Mouse (Mus musculus) splenic B cell, adult 2 months (primary cell): ENCODE measurements around the gene B3gnt5.
"Not testable (repeated sequence)": the region's sequence is repeated elsewhere in the genome, so short reads cannot be mapped to it uniquely, and the experiment has no call there.

ENCODE experiments used
- DNase-seq: peaks from one replicate; pipeline ENCODE4 v3.0.0-alpha.2; 2011; ENCODE audit warnings: low read depth, low spot score
- H3K27me3 ChIP-seq: 2 replicates; pipeline ENCODE4 v1.6.1; 2012; ENCODE audit warnings: mild to moderate bottlenecking, low read length, moderate library complexity, mixed read lengths; ENCODE audit not compliant: control insufficient read depth, poor library complexity, insufficient read depth, severe bottlenecking
- H3K36me3 ChIP-seq: 2 replicates; pipeline ENCODE4 v1.6.1; 2012; ENCODE audit warnings: mild to moderate bottlenecking, low read length, moderate library complexity, mixed read lengths; ENCODE audit not compliant: control insufficient read depth, poor library complexity, insufficient read depth, severe bottlenecking

The B3gnt5 gene

DNA sequence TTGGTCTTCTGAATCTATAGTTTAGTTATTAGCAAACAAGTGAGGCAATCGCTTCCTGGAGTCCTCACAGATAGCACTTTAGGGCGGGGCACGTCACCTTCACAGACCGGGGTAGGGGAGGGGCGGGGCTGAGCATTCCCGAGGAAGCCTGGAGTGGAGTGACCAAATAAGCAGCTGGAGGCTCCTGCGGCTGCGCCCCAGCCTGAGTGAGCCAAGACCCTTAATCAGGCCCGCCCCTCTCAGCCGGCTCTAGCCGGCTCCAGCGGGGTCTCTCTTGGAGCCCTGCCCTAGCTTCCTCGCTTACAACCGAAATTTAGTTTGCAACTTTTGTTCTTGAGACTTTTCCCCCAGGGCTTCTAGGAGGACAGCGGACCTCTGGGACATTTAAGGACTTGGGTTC is at the start of gene B3gnt5:
TSS of gene B3gnt5 (plus strand) at position 135 of the 400 bp plus-strand sequence.
- DNase-seq, result peak; percentile 62
- Histone ChIP-seq H3K36me3 (peaks cover 7% of the 10 kb centered on the region; the same call in 1 of the 2 replicates), H3K27me3 (no peaks in the 10 kb centered on the region)

DNA sequence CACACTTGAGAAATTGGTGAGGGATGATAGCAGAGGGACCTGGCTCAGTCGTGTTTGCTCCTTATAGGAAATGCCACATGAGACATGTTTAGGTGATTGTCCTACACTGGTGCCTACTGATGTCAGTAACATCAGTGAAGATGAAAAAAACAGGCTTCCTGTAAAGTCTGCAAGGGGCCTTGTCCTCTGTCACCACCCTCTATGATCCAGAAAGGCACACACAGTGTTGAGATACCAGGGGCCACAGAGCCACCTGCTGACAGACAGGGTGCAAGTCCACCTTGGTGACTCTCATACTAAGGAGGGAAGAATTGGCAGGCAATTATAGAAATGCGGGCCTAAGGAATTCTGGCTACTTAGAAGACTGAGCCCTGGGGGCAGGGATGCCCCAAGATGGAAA is 39.0 kb upstream of the B3gnt5 start:
- no peaks in the 10 kb centered on the region for H3K27me3 ChIP-seq
- no peaks in the 10 kb centered on the region for H3K36me3 ChIP-seq
- peak; percentile 14 for DNase-seq

DNA sequence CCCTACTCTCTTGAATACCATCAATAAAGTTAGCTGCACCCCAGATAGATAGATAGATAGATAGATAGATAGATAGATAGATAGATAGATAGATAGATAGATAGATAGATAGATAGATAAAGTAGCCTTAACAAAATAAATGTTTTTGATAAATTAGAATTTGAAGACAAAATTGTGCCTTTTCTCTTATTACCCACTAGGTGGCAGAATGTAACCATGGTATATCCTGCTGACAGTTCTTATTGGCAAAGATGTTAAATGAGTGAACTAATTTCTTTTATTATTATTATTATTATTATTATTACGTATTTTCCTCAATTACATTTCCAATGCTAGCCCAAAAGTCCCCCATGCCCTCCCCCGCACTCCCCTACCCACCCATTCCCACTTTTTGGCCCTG is 35.9 kb upstream of the B3gnt5 start:
- DNase-seq, result peak; percentile 63
- not testable (repeated sequence) for H3K27me3 ChIP-seq, H3K36me3 ChIP-seq

DNA sequence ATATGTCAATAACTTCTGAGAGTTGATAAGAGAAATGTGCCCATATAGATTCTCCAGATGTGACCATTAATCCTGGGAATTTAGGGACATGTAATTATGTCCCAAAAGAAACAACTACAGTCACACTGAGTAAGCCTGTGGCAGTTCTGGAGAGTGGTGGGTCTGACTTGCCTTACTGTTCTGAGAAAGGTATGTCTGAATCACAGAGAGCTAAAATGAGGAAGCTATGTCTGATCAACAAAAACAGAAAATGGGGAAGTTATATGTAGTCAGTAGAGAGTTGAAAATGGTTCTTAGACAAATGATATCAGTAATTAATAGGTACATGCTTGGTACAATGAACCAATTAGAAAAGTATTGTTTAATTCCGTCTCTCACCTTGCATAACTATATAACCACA is 27.1 kb upstream of the B3gnt5 start:
- peak; percentile 69 for DNase-seq
- Histone ChIP-seq H3K27me3 (no peaks in the 10 kb centered on the region), H3K36me3 (no peaks in the 10 kb centered on the region)

DNA sequence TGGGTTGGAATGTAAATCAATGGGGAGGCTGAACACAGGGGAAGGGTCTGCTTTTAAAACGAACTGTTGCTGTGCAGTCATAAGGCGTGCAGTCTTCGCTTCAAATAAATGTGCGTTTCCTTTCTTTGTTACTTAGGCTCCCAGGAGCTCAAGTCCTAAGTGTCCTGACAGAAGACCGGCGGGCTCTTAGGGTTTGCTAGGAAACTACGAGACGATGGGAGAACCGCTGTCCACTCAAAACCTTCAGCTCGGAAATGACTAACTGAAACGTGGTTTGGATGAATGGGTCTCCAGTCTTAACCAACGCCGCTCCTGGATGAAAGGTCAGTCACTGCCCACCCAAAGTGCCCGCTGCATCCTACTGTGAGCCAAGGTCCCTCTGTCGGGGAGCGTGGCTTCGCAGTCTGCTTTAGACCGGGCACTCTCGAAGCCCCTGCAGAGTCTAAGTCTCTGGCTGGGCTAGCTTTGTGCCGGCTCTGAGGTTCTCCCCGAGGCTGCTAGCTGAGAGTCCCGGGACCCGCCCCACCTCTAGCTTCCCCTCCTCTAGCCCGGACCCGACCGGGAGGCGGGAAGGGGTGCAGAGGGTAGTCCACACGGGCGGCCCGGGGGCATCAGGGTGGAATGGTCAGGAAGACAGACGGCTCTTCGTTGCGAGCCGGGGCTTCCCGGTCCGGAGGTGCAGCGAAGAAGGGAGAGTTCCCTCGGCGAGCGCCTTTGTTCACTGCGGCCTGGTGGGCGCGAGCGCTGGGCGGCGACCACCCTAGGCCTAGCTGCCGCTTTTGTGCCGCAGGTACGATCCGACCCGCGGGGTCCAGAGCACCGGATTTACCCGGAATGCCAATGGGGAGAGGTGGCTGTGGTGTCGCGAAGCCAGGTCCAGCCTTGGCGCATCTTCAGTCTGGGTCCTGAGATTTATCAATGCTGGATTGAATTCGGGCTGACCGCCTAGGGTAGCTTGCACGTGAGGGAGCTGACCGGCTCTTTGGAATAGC is 793 bp downstream of the B3gnt5 start:
- H3K36me3 ChIP-seq, result peaks cover 13% of the 10 kb centered on the region; the same call in 1 of the 2 replicates
- no peaks in the 10 kb centered on the region for H3K27me3 ChIP-seq
- DNase-seq, result peak; percentile 44

DNA sequence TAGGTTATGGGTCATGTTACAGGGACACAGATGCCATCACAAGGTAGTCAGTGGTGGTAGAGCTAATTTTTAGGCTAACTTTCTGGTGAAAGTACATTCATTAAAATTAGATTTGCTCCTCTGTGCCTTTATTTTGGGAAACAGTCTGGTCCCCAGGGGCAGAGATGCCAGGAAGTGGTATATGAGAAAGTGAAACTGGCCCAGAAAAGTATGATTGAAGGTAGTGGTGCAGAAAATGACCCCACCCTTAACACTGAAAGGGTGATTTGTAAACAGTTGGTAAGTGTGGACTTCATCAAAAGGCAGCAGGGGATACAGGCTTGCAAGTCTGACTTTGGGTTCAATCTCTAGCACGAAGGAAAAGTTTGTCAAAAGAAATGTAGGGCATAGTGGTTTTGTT is 1.7 kb downstream of the B3gnt5 start:
- peaks cover 20% of the 10 kb centered on the region for H3K36me3 ChIP-seq
- H3K27me3 ChIP-seq, result no peaks in the 10 kb centered on the region
- DNase-seq, result peak; percentile 88

DNA sequence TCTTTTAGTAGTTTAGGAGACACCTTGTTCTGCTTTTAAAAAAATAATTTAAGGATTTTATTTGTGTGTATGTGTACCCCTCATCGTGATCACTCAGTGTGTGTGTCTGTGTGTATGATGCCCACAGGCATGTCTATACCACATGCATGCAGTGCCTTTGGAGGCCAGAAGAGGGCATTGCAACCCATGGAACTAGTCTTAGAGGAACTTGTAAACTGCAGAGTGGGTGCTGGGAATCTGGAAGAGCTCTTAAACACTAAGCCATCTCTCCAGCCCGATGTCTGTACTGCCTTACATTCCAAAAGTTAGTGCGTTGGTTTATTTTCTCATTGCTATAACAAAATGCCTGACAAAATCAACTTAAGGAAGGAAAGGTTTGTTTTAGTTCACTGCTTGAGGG is 6.1 kb downstream of the B3gnt5 start:
- Histone ChIP-seq H3K27me3 (no peaks in the 10 kb centered on the region), H3K36me3 (peaks cover 32% of the 10 kb centered on the region)
- peak; percentile 47 for DNase-seq

DNA sequence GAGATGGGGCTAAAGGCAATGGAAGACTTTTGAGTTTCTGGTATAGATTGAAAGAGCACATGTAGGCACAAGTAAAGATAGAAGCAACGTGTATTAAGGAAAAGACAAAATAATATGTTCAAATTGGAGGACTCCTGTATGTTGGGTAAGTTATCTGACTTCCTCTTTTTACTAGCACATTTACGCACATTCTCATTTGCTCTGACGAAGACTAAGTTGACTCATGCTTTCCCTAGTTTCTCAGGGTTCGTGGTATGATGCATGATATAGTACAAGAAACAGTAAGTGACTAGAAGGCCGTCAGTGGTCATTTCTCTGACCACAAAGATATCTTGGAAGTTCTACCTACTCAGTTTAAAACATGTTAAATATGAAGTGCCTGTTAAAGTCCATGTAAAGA is 8.0 kb downstream of the B3gnt5 start:
- DNase-seq, result peak; percentile 80
- H3K27me3 ChIP-seq, result no peaks in the 10 kb centered on the region
- peaks cover 32% of the 10 kb centered on the region for H3K36me3 ChIP-seq

DNA sequence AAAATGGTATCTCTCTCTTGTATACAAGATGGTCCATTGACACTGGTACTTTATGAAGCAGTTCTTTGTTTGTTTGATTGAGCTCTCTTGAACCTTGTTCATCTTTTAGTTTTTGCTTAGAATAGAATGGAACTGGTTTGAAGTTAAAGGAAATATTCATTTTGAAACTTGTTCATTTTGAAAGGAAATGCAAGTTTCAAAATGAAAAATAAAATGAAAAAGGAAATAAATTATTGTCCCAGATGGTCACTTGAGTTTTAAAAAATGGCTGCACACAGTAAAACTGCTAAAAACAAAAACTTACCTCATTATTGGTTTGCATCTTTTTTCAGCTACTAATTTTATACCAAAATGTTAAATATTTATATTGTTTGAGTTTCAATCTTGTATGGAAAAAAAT is 12.0 kb downstream of the B3gnt5 start:
- no peaks in the 10 kb centered on the region for H3K27me3 ChIP-seq
- H3K36me3 ChIP-seq, result peaks cover 14% of the 10 kb centered on the region
- DNase-seq, result no peak

DNA sequence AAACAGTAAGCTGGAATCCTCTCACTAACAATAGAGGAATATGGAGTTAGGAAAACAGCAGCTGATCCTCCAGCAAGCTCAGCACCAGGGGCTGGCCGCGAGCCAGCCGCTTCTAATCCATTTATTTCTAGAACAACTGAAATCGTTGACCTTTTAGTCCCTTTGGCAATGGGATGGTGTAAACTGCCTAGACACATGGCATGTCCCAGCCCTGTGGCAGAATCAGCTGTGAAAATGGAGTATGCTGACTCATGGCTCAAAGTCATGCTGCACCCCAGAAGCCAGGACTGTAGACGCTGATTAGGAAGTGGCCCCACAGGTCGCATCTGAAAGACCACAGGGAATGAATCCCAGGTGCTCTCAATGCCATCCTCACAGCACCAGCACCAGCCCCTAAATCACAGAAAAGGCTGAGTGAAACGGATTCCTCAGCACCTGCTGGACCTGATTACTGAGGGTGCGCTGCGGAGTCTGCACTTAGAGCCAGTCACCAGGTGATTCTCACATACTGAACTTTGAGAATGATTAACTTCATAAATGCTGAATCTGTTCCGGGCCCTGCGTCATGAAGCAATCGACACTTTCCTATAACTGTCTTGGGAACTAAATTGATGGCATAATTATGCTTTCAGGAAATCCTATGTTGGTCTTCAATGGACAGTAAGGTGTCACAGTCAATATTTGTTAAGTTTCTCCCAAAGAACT is 26.5 kb downstream of the B3gnt5 start:
- no peak for DNase-seq
- Histone ChIP-seq H3K36me3 (no peaks in the 10 kb centered on the region), H3K27me3 (no peaks in the 10 kb centered on the region)

DNA sequence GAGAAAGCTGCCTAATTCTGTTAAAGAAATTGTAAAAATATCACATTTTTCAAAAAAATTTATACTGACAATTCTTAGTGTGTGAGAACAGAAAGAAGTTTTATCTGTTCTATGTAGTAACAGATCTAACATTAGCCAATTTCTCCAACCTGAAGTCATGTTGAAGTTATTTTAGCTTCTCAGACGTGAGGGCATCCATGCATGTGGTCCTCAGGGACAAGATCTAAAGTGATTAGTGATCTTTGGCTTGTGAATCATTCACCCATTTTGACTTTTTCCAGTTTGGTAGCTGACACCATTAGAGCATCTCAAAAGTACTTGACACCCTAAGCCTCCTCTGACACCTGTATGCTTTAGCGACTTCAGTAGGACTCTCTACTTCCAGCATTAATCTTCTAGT is 29.9 kb downstream of the B3gnt5 start:
- DNase-seq, result peak; percentile 55
- no peaks in the 10 kb centered on the region for H3K36me3 ChIP-seq
- no peaks in the 10 kb centered on the region for H3K27me3 ChIP-seq

DNA sequence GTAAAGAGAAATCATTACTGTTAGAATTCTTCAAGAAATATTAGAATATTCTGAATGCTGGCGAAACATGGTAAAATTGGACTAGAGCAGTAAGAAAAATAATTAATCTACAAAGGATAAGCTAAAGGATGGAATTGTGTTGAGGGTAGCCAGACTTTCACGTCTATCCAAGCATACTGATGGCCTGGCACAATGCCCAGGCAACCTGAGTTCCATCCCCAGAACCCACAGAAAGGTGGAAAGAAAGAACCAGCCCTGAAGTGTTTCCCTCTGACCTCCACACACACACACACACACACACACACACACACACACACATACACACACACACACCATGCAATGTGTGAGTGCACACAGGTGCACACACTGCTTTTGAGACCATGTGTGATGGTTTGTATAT is 58.8 kb downstream of the B3gnt5 start:
- no peaks in the 10 kb centered on the region for H3K36me3 ChIP-seq
- H3K27me3 ChIP-seq, result no peaks in the 10 kb centered on the region
- no peak for DNase-seq
